Mouse (Mus musculus) ES-E14 (cell line): ENCODE measurements around the gene Cadps2. TPM values are rescaled to one million over a fixed set of nuclear protein-coding genes. Genes with fewer than 3 reads are reported as not detected.
A peak's percentile ranks its signal among the peaks of the same experiment; 100 is the strongest.

Experiments
- DNase-seq: peaks from one replicate; pipeline ENCODE4 v3.0.0-alpha.2; 2013; ENCODE audit warnings: low read depth, low spot score
- H3K27ac ChIP-seq: 2 replicates; pipeline ENCODE4 v1.5.1; 2012; ENCODE audit warnings: low read depth, mild to moderate bottlenecking, low read length, moderate library complexity, mixed read lengths; ENCODE audit not compliant: poor library complexity, insufficient read depth, severe bottlenecking
- H3K36me3 ChIP-seq: 2 replicates; pipeline ENCODE4 v1.6.1; 2012; ENCODE audit warnings: mild to moderate bottlenecking, low read length, moderate library complexity, mixed read lengths; ENCODE audit not compliant: control insufficient read depth, poor library complexity, insufficient read depth, severe bottlenecking
- H3K4me1 ChIP-seq, 2 experiments: fragments of 150-350 bp in 1 of 2; sonication (generic) in 1 of 2; 2 replicates each; pipeline ENCODE4 v1.6.1; 2012; ENCODE audit warnings: low read length in 2 of 2, mild to moderate bottlenecking in 1 of 2, mixed read lengths in 1 of 2; ENCODE audit not compliant: control insufficient read depth in 2 of 2, insufficient read depth in 2 of 2, poor library complexity in 1 of 2
- H3K4me3 ChIP-seq, 2 experiments: fragments of 150-350 bp in 1 of 2; sonication (generic) in 1 of 2; 2 replicates each; pipeline ENCODE4 v1.5.1; 2012; ENCODE audit warnings: low read length in 2 of 2, low read depth in 1 of 2, mild to moderate bottlenecking in 1 of 2, mixed read lengths in 1 of 2; ENCODE audit not compliant: insufficient read depth in 1 of 2, poor library complexity in 1 of 2, severe bottlenecking in 1 of 2
- H3K9ac ChIP-seq: 2 replicates; pipeline ENCODE4 v1.6.1; 2012; ENCODE audit warnings: low read depth, mild to moderate bottlenecking, low read length, mixed read lengths; ENCODE audit not compliant: poor library complexity, insufficient read depth, severe bottlenecking
- H3K9me3 ChIP-seq: fragments of 150-350 bp; sonication (generic); 2 replicates; pipeline ENCODE4 v1.6.1; 2012; ENCODE audit warnings: low read depth, mild to moderate bottlenecking, low read length; ENCODE audit not compliant: control insufficient read depth, insufficient read depth
- CHD2 ChIP-seq: IDR thresholded peaks from 2 replicates; pipeline ENCODE4 v1.6.1; 2014; ENCODE audit warnings: mild to moderate bottlenecking, low read depth, low read length, inconsistent platforms
- HCFC1 ChIP-seq: IDR thresholded peaks from 2 replicates; pipeline ENCODE4 v1.6.1; 2012; ENCODE audit warnings: low read length, inconsistent platforms, borderline replicate concordance; ENCODE audit not compliant: insufficient read depth
- MAFK ChIP-seq: IDR thresholded peaks from 2 replicates; pipeline ENCODE4 v1.6.1; 2014; ENCODE audit warnings: mild to moderate bottlenecking, low read depth, low read length, inconsistent platforms; ENCODE audit not compliant: insufficient read depth
- ZC3H11A ChIP-seq: IDR thresholded peaks from 2 replicates; pipeline ENCODE4 v1.6.1; 2012; ENCODE audit warnings: low read depth, mild to moderate bottlenecking, inconsistent platforms, low read length, borderline replicate concordance
- ZNF384 ChIP-seq: IDR thresholded peaks from 2 replicates; pipeline ENCODE4 v1.6.1; 2012; ENCODE audit warnings: low read depth, low read length, inconsistent platforms
- in situ Hi-C, 2 experiments: fragments of 600-800 bp; cut with MboI; formaldehyde crosslinking; loops; one replicate each; pipeline ENCODE4 v1.15.1; 2025; ENCODE audit warnings: low sequenced_read_pairs in 2 of 2, inconsistent platforms in 1 of 2; ENCODE audit not compliant: unreplicated experiment in 2 of 2
- total RNA-seq: library from RNA; depleted of rRNA; stranded (reverse); fragments of 300-350 nt; gene quantifications from 2 replicates; pipeline ENCODE4 v1.2.3, GENCODE M21; 2012

Cadps2 gene
- total RNA-seq, 1 experiment = 0.36 TPM

- Histone ChIP-seq H3K9ac (no peak overlapping the region), H3K4me3 (no peak overlapping the region), H3K4me1 (peaks cover 0 to 2% of the 10 kb centered on the region in 2 experiments; a peak in 1 of 4 replicates), H3K27ac (no peak overlapping the region), H3K36me3 (no peaks in the 10 kb centered on the region), H3K9me3 (no peaks in the 10 kb centered on the region)
- TF ChIP-seq MAFK = no peak
- TF ChIP-seq HCFC1 = no peak
- no peak for TF ChIP-seq CHD2
- TF ChIP-seq ZNF384 = no peak
- TF ChIP-seq ZC3H11A = no peak
- in situ Hi-C loops = loop anchor here in 1 of 2 experiments (25.0 kb wide), 1 partner anchor 189 kb away; no protein-coding TSS in a partner anchor
- DNase-seq = no peak
Measured at GRCm38 (mm10) chr6:23272979-23273378, 566.2 kb downstream of the Cadps2 start.

GRCm38 (mm10) chr6:23272542-23272941, 566.7 kb downstream of the Cadps2 start:
- no peak overlapping the region for H3K27ac ChIP-seq
- TF ChIP-seq ZC3H11A (no peak), CHD2 (no peak)
- no peak overlapping the region for H3K4me3 ChIP-seq
- peaks cover 0 to 2% of the 10 kb centered on the region in 2 experiments; a peak in 1 of 4 replicates for H3K4me1 ChIP-seq
- no peak overlapping the region for H3K9ac ChIP-seq
- no peaks in the 10 kb centered on the region for H3K9me3 ChIP-seq
- DNase-seq = no peak
- H3K36me3 ChIP-seq = no peaks in the 10 kb centered on the region
- in situ Hi-C loops = loop anchor here in 1 of 2 experiments (25.0 kb wide), 1 partner anchor 190 kb away; no protein-coding TSS in a partner anchor

GRCm38 (mm10) chr6:23260738-23261050, 578.5 kb downstream of the Cadps2 start:
- no peak for TF ChIP-seq MAFK
- TF ChIP-seq HCFC1 = no peak
- no peak for TF ChIP-seq ZC3H11A
- TF ChIP-seq CHD2 = no peak
- TF ChIP-seq ZNF384 = no peak
- Histone ChIP-seq H3K4me3 (no peak overlapping the region), H3K4me1 (no peaks in the 10 kb centered on the region; a peak in 1 of 4 replicates), H3K36me3 (no peaks in the 10 kb centered on the region), H3K27ac (no peak overlapping the region), H3K9me3 (no peaks in the 10 kb centered on the region), H3K9ac (no peak overlapping the region)
- no peak for DNase-seq
- in situ Hi-C loops = loop anchor here in 1 of 2 experiments (25.0 kb wide), 1 partner anchor 202 kb away; no protein-coding TSS in a partner anchor

- peak overlapping the region; percentile 9 to 10; a peak in 1 of 4 replicates for H3K4me3 ChIP-seq
- H3K36me3 ChIP-seq = no peaks in the 10 kb centered on the region
- H3K9ac ChIP-seq = no peak overlapping the region
- DNase-seq = no peak
- no peak overlapping the region for H3K27ac ChIP-seq
- no peaks in the 10 kb centered on the region; a peak in 1 of 4 replicates for H3K4me1 ChIP-seq
- in situ Hi-C loops = loop anchor here in 1 of 2 experiments (25.0 kb wide), 1 partner anchor 202 kb away; no protein-coding TSS in a partner anchor
- no peaks in the 10 kb centered on the region for H3K9me3 ChIP-seq
- no peak for TF ChIP-seq MAFK
Measured at GRCm38 (mm10) chr6:23260016-23260737, 579.0 kb downstream of the Cadps2 start.

GRCm38 (mm10) chr6:23257981-23258380, 581.2 kb downstream of the Cadps2 start:
- in situ Hi-C loops = loop anchor here in 1 of 2 experiments (25.0 kb wide), 1 partner anchor 204 kb away; no protein-coding TSS in a partner anchor
- no peaks in the 10 kb centered on the region; a peak in 1 of 4 replicates for H3K4me1 ChIP-seq
- no peak overlapping the region for H3K9ac ChIP-seq
- no peak overlapping the region for H3K27ac ChIP-seq
- no peak for DNase-seq
- TF ChIP-seq MAFK (no peak), ZC3H11A (no peak), ZNF384 (no peak), CHD2 (no peak), HCFC1 (no peak)
- H3K36me3 ChIP-seq = no peaks in the 10 kb centered on the region
- no peaks in the 10 kb centered on the region for H3K9me3 ChIP-seq
- no peak overlapping the region for H3K4me3 ChIP-seq
